Mouse (Mus musculus) liver, postnatal 0 days (tissue): ENCODE results near the gene Gm20388. TPM values are rescaled to one million over a fixed set of nuclear protein-coding genes. Genes with fewer than 3 reads are reported as not detected.

ENCODE experiments used
- ATAC-seq: fragments of 200-750 bp; cut with Nextera tagmentation; 2 replicates; pipeline ENCODE4 v1.8.0; 2017; ENCODE audit warnings: mild to moderate bottlenecking, moderate library complexity
- DNase-seq: peaks from one replicate; pipeline ENCODE4 v3.0.0-alpha.2; 2016
- H3K27ac ChIP-seq: fragments of 300-500 bp; sonication (generic); 2 replicates; pipeline ENCODE4 v1.5.1; 2014; ENCODE audit warnings: antibody characterized with exemption, moderate library complexity, mild to moderate bottlenecking, low read depth
- H3K27me3 ChIP-seq: fragments of 300-500 bp; sonication (generic); 2 replicates; pipeline ENCODE4 v1.6.1; 2014; ENCODE audit warnings: low read length, control low read depth, mixed read lengths; ENCODE audit not compliant: insufficient read depth
- H3K36me3 ChIP-seq: fragments of 300-500 bp; sonication (generic); replicated peaks from 2 replicates; pipeline ENCODE4 v1.6.1; 2014; ENCODE audit warnings: mild to moderate bottlenecking, control low read depth, low read length, moderate library complexity, mixed read lengths; ENCODE audit not compliant: insufficient read depth
- H3K4me1 ChIP-seq: fragments of 300-500 bp; sonication (generic); 2 replicates; pipeline ENCODE4 v1.6.1; 2014; ENCODE audit warnings: antibody characterized with exemption, mild to moderate bottlenecking, control low read depth; ENCODE audit not compliant: insufficient read depth
- H3K4me2 ChIP-seq: fragments of 300-500 bp; sonication (generic); 2 replicates; pipeline ENCODE4 v1.6.1; 2014; ENCODE audit warnings: low read depth, mild to moderate bottlenecking, low read length, moderate library complexity, mixed read lengths
- H3K4me3 ChIP-seq: fragments of 300-500 bp; sonication (generic); 2 replicates; pipeline ENCODE4 v1.5.1; 2014; ENCODE audit warnings: low read depth, low read length
- H3K9ac ChIP-seq: fragments of 300-500 bp; sonication (generic); replicated peaks from 2 replicates; pipeline ENCODE4 v1.6.1; 2014; ENCODE audit warnings: mild to moderate bottlenecking, moderate library complexity
- H3K9me3 ChIP-seq: fragments of 300-500 bp; sonication (generic); 2 replicates; pipeline ENCODE4 v1.6.1; 2016; ENCODE audit warnings: mild to moderate bottlenecking, control low read depth, low read length, mixed read lengths
- CTCF ChIP-seq: sonication (generic); IDR thresholded peaks from 2 replicates; pipeline ENCODE4 v1.5.1; 2016; ENCODE audit warnings: antibody characterized with exemption, low read depth
- EP300 ChIP-seq: IDR thresholded peaks from 2 replicates; pipeline ENCODE4 v1.6.1; 2016; ENCODE audit warnings: antibody characterized with exemption, low read depth, mild to moderate bottlenecking
- WGBS: fragments of 180-500 bp; shearing (Covaris S2); extraction: QIAGEN DNeasy Blood & Tissue Kit; methylation state at CpG from one replicate; pipeline ENCODE4 v1.1.7; 2014; ENCODE audit not compliant: insufficient replicate concordance; 5-methylcytosine and 5-hydroxymethylcytosine counted together
- polyA plus RNA-seq: library from polyadenylated mRNA; unstranded; fragments of >200 nt; fragmentation: Nextera tagmentation; extraction: Ambion mirVana; gene quantifications from 2 replicates; pipeline ENCODE4 v1.2.1, GENCODE M21; 2015

The Gm20388 gene
- polyA plus RNA-seq, 1 experiment from 2014 or later: not detected

GRCm38 (mm10) chr8:123823532-123824123 is 3913.0 kb downstream of the Gm20388 start:
- no peaks in the 10 kb centered on the region for H3K9me3 ChIP-seq
- ATAC-seq: peak; percentile 28

GRCm38 (mm10) chr8:123826001-123826400 is 3915.4 kb downstream of the Gm20388 start:
- TF ChIP-seq EP300 (no peak), CTCF (peak; percentile 65)
- Histone ChIP-seq H3K9me3 (no peaks in the 10 kb centered on the region), H3K36me3 (peaks cover 39% of the 10 kb centered on the region), H3K4me2 (no peak overlapping the region), H3K4me3 (no peak overlapping the region), H3K27me3 (no peaks in the 10 kb centered on the region), H3K27ac (no peak overlapping the region), H3K4me1 (0 out of 2 replicates have a peak, but pooled peaks cover 8% of the 10 kb centered on the region), H3K9ac (no peak overlapping the region)
- DNase-seq (no peak), ATAC-seq (peak; percentile 33; the same call in 1 of the 2 replicates)
- 67% methylated on average over 9 of the region's 9 CpGs for whole genome bisulfite sequencing

More at GRCm38 (mm10) chr8:123823532-123824123, 3913.0 kb downstream of the Gm20388 start:
- Histone ChIP-seq H3K4me2 (no peak overlapping the region), H3K36me3 (peaks cover 20% of the 10 kb centered on the region), H3K27ac (0 out of 2 replicates have a peak overlapping the region, but pooled peaks have one; percentile 29), H3K27me3 (no peaks in the 10 kb centered on the region), H3K9ac (no peak overlapping the region), H3K4me3 (no peak overlapping the region), H3K4me1 (peaks cover 20% of the 10 kb centered on the region; the same call in 1 of the 2 replicates)
- 57% methylated on average over 18 of the region's 18 CpGs for WGBS
- no peak for DNase-seq
- TF ChIP-seq CTCF: no peak
- TF ChIP-seq EP300: peak; percentile 95

- Histone ChIP-seq H3K27me3 (no peaks in the 10 kb centered on the region), H3K27ac (no peak overlapping the region), H3K36me3 (peaks cover 42% of the 10 kb centered on the region), H3K4me1 (0 out of 2 replicates have a peak, but pooled peaks cover 3% of the 10 kb centered on the region), H3K9ac (no peak overlapping the region), H3K4me2 (no peak overlapping the region), H3K4me3 (no peak overlapping the region), H3K9me3 (no peaks in the 10 kb centered on the region)
- TF ChIP-seq EP300 (no peak), CTCF (no peak)
- 85% methylated on average over 7 of the region's 7 CpGs for WGBS
- DNase-seq (no peak), ATAC-seq (no peak)
Measured at GRCm38 (mm10) chr8:123826758-123827157, 3916.1 kb downstream of the Gm20388 start.

DNA sequence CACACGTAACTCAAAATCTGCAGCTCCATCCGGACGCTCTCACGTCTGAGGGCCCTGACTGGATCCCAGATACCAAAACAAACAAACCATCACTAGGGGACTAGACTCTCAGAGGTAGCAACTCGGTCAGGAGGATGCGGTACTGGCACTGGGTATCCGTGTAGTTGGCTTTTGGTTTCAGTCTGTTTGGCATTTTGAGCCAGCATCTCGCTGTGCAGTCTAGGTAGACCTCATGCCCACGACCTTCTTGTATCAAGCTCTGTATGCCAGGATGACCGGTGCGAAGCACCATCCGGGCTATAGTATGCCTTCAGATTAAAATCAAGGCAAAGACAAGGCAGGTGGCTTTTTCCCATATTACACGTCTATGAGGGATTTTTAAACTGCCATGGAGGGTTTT is 3916.9 kb downstream of the Gm20388 start:
- no peaks in the 10 kb centered on the region for H3K9me3 ChIP-seq
- 92% methylated on average over 13 of the region's 13 CpGs for WGBS
- no peak for ATAC-seq

DNA sequence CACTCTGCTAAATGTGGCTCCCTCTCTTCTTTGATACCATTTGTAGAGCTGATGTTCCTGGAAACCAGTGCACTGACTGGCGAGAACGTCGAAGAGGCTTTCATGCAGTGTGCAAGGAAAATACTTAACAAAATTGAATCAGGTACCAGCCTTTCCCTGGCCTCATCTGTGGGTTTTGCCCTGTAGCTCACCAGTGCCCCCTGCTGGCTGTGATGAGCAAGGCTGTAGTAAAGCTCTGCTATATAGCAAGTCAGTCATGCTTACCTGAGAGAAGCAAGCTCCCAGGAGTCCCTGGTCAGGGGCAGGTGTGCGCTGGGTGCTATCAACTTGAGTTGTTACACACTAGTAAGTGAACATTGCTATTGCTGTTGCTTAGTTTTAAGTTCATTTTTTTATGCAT is 3922.1 kb downstream of the Gm20388 start:
- WGBS: 86% methylated on average over 4 of the region's 4 CpGs
- no peaks in the 10 kb centered on the region for H3K9me3 ChIP-seq
- no peak overlapping the region for H3K9ac ChIP-seq
- H3K4me3 ChIP-seq: no peak overlapping the region
- DNase-seq (peak; percentile 79), ATAC-seq (no peak; the same call in 1 of the 2 replicates)
- peaks cover 65% of the 10 kb centered on the region for H3K36me3 ChIP-seq
- H3K27ac ChIP-seq: no peak overlapping the region
- TF ChIP-seq CTCF (peak; percentile 93), EP300 (no peak)
- no peak overlapping the region for H3K4me2 ChIP-seq
- H3K27me3 ChIP-seq: no peaks in the 10 kb centered on the region
- no peaks in the 10 kb centered on the region for H3K4me1 ChIP-seq

More for the DNA sequence above, 3916.9 kb downstream of the Gm20388 start:
- Histone ChIP-seq H3K4me2 (no peak overlapping the region), H3K9ac (no peak overlapping the region), H3K27me3 (no peaks in the 10 kb centered on the region), H3K36me3 (peaks cover 45% of the 10 kb centered on the region), H3K27ac (no peak overlapping the region), H3K4me1 (no peaks in the 10 kb centered on the region), H3K4me3 (no peak overlapping the region)
- no peak for DNase-seq
- TF ChIP-seq EP300 (no peak), CTCF (no peak)

- ATAC-seq: peak; percentile 45; the same call in 1 of the 2 replicates
- peak; percentile 73 for DNase-seq
- Histone ChIP-seq H3K4me1 (no peaks in the 10 kb centered on the region), H3K4me2 (no peak overlapping the region), H3K27ac (no peak overlapping the region), H3K36me3 (peaks cover 42% of the 10 kb centered on the region), H3K4me3 (no peak overlapping the region), H3K9me3 (no peaks in the 10 kb centered on the region), H3K27me3 (no peaks in the 10 kb centered on the region), H3K9ac (no peak overlapping the region)
- 59% methylated on average over 9 of the region's 9 CpGs for WGBS
- TF ChIP-seq CTCF (peak; percentile 85), EP300 (no peak)
Measured at GRCm38 (mm10) chr8:123835451-123835850, 3924.8 kb downstream of the Gm20388 start.

GRCm38 (mm10) chr8:123836354-123836753 is 3925.7 kb downstream of the Gm20388 start:
- Histone ChIP-seq H3K4me1 (no peaks in the 10 kb centered on the region), H3K9me3 (no peaks in the 10 kb centered on the region), H3K4me3 (no peak overlapping the region), H3K9ac (no peak overlapping the region), H3K4me2 (no peak overlapping the region), H3K27ac (no peak overlapping the region), H3K27me3 (no peaks in the 10 kb centered on the region), H3K36me3 (peaks cover 40% of the 10 kb centered on the region)
- ATAC-seq (no peak), DNase-seq (no peak)
- TF ChIP-seq EP300: no peak
- no peak for TF ChIP-seq CTCF
- 85% methylated on average over 6 of the region's 6 CpGs for WGBS
